Mouse (Mus musculus): ENCODE results near the gene Atp2a1.

DNA sequence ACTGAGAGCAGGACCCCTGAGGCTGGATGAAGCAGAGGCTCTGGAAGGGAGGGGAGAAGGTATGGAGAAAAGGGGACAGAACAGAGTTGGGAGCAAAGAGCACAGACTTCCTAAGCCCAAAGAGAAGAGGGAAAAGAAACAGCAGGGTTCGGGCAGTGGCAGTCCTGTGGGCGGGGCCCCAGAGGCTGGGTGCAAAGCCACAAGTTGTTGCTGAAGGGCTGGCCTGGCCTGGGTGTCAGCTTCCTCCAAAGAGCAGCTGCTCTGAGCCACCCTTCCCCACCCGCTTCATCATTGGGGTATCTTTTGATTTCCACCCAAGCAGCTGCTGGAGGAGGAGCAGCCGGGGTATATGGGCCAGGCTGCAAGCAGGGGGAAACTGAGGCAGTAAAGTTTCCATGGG lies 1.2 kb upstream of the Atp2a1 start:
- no peak for TF ChIP-seq CTCF (IDR thresholded peaks at IDR 0.05; ENCODE audit: extremely low read depth, insufficient read depth, insufficient read length, insufficient replicate concordance)
- no peak for TF ChIP-seq POLR2A (IDR thresholded peaks at IDR 0.05; ENCODE audit: low read depth, low read length)
